Mouse (Mus musculus) cerebellum, postnatal 25 days (tissue): ENCODE data around the gene Taf8.
"Not testable (repeated sequence)": the region's sequence is repeated elsewhere in the genome, so short reads cannot be mapped to it uniquely, and the experiment has no call there.

Source experiments
- DNase-seq, 2 experiments: peaks; one replicate each; pipeline ENCODE4 v3.0.0; 2021; ENCODE audit warnings: mixed read lengths in 2 of 2

The Taf8 gene

DNA sequence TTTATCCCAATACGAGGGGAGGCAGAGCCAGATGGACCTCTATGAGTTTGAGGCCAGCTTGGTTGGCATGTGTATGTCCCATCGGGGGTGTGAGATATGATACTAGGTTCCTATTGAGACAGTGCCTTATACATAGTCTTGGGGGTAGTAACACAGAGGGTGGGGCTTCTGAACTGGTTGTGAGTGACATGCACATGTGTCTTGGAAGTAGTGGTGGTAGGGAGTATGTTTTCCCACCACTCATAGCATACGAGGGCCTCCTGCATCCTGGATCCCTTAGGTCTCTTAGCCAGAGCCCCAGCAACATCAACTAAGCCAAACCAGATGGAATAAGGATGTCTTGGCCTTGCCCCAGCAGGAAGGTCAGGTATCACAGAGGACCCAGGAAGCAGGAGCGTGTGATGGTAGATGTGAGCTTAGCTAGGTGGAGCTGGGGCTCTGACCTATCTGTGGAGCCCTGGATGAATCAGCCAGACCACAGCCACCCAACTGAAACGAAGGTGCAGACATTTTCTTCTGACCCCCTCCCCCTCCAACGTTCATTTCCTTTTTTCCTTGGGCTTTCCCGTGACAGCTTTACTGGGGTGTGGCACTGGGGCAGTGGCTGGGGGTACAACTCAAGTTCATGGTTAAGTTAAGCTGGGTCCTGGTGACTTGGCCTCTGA, 13.2 kb upstream of the Taf8 start:
- no peak for DNase-seq

DNA sequence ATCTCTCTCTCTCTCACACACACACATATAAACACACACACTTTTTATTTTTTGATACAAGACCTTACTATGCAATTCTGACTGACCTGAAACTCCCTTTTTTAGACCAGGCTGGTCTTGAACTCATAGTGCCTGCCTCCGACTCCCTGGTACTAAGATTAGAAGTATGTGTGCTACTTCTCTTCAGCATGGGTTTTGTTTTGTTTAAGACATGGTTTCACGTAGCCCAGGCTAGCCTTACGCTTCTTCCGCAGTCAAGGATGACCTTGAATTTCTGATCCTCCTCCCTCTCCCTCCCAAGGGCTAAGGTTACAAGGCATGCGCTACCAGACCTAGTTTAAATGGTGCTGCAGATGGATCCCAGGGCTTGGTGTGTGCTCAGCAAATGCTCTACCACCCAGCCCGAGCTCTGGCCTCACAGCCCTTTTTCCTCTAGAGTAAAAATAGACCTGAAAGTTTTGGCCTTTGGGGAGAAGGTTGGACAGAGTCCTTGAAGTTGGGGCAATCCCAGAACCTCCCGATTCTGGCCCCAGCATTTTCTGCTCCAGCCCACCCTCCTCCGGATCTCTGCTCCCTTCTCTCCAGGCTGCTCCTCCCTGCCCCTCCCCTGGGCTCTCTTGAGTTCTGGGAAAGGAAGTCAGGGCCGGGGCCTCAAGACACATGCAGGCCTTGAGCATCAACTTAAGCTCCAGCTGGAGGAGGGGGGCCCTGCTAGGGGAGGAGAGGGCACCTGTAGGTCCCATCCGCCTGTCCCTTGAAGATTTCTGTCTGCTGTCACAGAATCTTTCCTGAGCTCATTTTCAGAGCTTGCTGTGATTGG, 11.1 kb upstream of the Taf8 start:
- no peak for DNase-seq

DNA sequence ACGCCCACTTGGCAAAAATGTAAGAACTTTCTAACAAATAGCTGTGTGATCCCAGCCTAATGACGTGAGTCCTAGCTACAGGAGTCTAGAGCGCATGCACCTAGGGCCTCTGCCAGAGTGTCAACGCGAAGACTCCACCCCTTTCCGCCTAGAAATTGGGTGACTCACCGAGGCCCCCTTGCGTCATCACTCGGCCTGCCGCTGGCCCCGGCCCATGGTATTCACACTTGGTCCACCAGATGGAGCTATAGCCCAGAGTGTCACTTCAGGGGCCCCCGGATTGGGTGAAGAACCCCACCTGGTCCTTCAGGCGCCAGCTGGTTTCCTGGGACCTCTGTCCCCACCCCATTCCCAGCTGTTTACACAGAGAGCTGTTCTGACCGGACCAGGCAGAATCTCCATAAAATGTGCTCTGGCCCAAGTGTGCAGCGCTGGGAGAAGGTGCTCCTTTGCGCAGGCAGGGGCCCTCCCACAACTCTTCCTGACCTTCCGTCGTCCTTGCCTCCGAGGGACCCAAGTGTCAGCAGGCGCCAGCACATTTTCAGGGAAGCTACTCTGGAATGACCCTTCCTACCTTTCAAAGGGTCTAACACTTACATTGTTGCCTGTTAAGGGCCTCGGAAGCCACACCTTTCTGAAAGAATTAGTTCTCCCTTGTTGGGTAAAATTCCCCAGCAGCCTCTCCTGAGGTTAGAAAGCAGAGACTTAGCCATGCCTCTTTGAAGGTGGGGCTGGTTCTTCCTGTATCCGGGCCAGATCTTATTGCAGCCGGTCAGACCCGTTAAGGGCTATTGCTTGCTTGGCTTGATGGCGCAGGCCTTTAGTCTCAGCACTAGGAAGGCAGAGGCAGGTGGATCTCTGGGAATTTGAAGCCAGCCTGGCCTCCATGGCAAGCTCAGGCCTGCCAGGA, 9.3 kb upstream of the Taf8 start:
- DNase-seq = peak; percentile 85 to 90

DNA sequence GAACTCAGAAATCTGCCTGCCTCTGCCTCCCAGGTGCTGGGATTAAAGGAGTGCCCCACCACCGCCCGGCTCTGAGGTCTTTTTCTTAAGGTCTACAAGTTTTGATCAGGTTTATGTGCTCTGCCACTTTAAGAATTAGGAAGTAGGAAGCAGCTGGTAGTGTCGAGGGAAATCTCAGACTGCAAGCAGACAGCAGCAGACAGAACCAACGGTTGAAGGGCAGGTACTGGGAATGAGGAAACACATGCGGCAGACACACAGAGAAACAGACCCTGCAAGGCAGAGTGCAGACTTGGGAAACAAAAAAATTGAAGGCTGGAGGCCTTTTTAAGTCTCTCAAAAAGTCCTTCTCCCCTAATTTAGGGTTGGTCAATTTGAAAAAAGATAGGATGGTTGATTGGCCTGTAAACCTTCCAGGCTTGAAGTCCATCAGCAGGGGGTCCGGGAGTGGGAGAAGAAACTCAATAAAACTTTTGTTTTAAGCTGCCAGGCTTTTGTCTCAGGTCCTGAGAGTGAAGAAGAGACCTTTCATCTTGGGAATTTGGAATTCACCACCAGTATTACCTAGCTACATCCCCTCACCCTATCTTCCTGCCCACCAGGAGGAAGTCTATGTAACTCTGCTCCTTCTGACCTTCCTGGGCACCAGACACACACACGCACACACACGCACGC, 7.1 kb upstream of the Taf8 start:
- DNase-seq = no peak

DNA sequence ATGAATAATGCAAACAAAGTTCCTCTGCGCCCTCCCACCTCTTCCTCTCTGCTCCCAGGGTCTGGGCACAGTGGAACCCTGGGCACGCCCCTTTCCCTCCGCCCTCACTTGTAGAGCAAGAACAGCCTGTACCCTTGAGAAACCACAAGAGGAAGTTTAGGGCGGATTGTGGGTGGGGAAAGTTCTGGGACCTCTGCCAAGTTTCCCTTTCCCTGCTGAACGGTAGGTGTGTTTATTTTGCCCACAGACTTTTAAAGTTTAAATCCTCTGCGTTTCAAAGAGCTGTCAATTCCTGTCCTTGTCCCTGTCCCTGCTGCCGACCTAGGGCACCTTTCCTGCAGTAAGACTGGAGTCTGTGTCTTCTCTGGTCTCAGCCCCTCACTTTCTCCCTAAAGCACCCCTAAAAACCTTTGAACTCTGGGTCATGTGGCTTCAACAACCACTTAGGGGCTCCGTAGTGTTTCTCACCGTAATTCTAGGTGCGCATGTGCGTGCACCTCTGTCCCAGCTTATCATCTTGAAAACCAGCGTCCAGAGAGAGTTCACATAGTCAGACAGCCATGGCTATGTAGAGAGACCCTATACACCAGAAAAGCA, 6.0 kb upstream of the Taf8 start:
- DNase-seq = peak in 1 of 2 experiments; percentile 36

DNA sequence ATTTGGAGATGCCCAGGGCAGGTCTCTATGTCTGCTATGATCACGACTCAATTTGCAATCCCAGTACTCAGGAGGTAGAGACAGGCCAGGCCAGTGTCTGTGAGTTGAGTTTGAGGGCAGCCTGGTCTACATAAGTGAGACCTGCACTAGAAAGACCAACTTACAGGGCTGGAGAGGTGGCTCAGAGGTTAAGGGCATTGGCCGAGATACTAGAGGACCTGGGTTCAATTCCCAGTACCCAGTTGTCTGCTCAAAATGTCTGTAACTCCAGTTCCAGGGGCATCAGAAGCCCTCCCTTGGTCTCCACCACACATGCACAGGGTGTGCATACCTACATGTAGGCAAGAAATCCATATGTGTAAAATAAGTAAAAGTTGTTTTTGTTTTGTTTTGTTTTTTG, 5.4 kb upstream of the Taf8 start:
- no peak for DNase-seq

DNA sequence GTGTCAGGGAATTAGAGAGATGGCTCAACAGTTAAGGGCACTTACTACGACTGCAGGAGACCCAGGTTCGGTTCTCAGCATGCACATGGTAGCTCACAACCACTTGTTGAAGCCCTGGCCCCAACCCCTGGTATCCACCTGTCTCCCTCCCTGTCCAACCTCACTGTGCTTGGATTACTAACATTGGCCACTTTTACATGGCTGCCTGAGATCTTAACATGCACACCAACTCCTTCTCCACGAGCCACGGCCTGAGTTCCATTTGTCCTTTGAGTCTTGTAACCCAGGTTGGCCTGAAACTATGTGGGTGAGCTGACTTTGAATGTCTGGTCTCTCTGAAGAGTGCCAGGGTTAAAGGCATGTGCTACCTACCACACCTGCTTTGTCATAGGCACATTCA, 4.6 kb upstream of the Taf8 start:
- no peak for DNase-seq

DNA sequence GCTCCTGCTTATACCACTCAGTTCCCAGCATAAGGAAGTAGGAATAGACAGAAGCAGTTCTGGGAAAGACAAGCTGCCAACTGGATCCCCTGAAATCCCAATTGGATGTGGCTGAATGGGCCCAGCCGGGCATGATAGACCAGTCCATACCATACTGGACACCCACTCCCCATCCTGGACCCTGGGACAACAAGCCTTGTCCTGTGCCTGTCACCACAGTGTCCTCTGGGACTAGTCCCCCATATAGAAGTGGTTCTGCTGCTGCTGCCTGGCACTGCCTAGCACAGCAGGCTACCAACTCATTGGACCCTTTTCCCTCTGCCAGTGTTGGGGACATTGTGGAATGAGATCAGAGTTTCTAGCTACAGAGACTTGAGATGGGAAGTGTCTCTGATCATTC, 4.0 kb upstream of the Taf8 start:
- DNase-seq = no peak

DNA sequence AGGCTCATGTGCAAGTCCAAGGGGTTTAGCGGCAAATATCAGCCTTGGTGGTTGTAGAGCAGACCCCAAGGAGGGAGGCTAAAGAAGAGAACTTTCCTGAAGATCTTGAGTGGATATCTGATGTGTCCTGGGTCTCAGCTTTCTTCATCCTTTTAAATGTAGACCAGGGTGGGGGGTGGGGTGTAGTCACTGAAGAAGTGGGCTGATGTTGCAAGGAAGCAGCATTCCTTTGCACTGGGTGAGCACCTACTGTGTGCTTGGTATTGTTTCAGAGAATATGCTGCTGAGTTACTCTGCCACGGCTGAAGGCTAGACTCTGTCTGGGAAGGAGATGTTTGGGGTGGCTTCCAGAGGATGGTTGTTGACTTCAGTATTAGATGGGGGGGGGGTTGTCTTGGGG, 3.5 kb upstream of the Taf8 start:
- no peak for DNase-seq

DNA sequence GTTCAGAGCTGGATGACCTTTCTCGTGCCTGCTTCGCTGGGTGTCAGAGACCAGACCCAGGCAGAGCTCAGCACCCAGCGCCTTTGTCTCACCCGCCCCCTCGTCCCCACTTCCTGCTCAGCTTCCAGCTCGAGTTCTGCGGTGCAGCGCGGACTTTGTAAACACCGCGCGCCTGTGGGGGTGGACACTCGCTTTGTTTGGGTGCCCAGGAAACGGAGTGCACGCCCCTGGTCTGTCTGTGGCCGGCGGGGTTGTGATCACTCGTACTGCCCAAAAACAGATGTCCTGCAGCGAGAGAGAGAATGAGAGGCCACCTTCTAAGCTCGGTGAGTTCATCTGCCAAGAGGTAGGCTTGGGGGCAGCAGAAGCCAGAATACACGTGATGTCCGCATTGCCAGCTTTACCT, 2.9 kb upstream of the Taf8 start, which contains the start of gene Ccnd3:
Gene Ccnd3 (plus strand): TSS at position 111 of the 406 bp plus-strand sequence.
- DNase-seq = no peak

DNA sequence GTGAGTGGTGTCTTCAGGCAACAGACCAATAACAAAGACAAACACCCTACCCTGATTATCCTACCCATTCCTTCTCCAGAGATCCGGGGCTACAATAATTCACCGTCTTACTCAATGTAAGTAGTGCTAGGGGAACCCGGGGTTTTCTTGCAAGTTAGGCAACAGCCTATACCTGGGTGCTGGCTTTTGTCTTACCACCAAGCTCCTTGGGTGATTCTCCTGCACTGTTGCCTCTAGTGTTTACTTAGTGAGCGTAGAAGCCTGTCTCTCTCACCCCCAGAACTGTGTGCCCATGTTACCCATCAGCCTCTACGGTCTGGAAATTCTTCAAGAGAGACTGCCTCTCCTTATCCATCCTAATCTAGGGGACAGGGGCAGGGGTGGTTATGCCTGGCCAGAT, 2.1 kb upstream of the Taf8 start:
- DNase-seq = no peak

DNA sequence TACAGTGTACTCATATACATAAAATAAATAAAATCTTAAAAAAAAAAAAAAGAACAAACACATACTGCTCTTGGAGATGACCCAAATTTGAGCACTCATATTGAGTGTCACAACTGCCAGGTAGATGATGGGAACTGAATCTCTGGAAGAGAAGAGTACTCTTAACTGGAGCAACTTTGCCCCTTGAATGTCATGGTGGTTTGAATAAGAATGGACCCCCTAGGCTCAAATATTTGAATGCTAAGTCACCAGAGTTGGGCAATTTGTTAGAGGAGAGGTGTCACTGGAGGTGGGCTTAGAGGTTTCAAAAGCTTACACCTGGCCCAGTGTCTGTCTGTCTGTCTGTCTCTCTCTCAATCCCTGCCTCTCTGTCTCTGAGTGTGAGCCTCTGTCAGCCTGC, 1.6 kb upstream of the Taf8 start:
- no peak for DNase-seq

DNA sequence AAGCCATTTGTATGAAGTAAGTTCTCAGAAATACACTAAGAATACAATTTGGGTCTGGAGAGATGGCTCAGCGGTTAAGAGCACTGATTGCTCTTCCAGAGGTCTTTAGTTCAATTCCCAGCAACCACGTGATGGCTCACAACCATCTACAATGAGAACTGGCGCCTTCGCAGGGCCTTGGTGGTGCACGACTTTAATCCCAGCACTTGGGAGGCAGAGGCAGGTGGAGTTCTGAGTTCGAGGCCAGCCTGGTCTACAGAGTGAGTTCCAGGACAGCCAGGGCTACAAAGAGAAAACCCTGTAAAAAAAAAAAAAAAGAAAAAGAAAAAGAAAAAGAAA, 584 bp upstream of the Taf8 start:
- not testable (repeated sequence) for DNase-seq

DNA sequence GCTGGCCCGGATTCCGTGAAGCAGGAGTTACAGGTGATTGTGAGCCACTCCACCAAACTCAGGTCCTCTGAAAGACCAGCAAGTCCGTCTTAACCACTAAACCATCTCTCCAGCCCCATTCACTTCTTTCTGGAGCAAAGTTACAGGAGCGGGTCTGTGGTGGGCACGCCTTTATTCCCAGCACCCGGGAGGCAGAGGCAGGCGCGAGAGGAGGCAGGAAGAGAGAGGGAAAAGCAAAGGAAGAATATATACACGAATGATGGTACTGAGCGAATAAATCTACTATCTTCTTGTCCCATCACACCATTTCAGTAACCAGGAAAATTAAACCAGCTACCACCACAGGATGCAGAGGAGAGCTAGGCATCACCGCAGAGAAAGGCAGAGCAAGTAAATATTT, 561 bp downstream of the Taf8 start:
- DNase-seq = no peak

DNA sequence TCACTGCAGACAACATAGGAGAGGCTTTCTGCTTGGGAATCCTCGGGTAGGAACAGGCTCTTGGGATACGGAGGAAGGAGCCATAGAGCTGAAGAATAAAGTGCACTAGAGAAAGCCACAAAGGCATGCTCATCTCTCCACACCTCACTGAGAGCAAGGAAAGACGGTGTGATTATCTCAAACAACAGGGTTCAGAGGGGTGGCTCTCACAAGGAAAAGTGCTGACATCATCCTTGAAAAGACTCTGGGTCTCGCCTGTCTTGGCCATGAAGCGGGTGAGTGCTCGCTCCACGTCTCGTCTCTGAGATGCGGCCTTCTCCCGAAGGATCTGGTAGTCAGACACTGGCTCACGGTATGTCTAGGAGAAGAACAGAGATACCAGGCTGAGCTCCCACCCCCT, 8.0 kb downstream of the Taf8 start:
- no peak for DNase-seq

DNA sequence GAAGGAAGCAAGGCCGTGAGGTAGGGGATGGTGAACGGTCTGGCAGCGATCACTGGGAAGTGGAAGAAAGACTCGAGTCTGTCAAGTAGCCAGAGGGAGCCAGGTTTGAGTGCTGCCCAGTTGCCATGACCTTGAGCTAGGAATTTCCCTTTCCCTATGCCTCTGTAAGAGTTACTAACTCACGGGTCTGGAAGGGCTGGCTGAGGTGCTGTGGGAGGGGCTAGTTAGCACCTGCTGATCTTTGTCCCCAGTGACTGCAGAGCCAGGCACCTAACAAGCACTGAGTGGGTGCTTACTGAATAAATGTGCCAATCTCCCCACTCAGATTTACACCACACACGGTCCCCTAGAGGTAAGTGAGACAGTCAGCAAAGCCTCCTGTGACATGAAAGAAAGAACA, 8.4 kb downstream of the Taf8 start:
- DNase-seq = no peak

DNA sequence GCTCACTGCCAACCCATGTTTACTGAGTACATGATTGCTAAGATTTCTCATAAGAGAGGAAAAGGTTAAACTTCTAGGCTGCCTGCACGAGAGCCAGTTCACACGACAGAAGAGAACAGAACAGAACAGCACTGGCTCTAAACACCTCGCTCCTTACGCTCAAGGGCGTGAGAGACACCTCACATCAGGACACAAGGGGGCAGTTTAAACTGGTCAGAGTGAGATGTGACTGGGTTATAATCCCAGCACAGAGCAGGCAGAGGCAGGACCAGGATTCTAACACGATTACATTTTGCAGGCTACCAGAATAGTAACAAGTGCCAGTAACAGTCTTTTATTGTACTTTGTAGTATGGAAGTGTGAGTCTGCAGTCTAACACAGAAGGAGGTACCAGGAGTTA, 9.4 kb downstream of the Taf8 start:
- DNase-seq = no peak

DNA sequence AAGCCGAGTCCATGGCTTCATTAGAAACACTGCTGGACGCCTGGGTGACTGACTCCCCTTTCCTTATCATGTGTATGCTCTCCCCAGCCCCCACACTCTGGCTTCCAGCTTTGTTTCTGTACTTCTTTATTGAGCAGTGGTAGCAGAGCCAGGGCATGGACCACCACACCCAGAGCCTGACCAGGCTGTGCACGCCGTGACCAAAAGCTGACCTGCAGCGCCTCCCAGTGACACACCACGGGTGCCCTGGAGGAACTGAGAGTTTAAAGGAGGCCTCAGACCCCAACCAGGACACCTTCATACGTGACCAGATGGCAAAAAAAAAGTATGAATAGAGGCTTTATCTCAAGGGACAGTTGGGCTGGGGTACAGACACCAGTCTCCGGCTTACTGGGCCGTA, 11.3 kb downstream of the Taf8 start:
- DNase-seq = no peak

DNA sequence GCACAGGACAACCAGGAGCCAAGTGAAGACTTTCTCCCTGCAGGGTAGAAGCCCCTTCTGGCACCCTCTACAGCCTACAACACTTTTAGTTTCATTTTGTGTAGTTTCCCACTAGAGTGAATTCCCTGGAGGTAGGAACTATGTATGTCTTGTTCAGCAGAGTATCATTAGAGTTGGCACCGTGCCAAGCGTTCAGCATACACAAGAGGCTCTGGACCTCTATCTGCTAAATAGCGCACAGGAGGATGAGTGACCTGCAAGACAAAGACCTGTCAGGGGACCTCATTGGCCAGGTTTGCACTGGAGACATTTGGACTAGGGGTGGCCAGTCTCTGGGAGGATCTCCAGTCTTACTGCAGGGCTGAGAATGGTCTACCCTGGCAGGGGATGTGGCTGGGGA, 16.3 kb downstream of the Taf8 start:
- DNase-seq = no peak

DNA sequence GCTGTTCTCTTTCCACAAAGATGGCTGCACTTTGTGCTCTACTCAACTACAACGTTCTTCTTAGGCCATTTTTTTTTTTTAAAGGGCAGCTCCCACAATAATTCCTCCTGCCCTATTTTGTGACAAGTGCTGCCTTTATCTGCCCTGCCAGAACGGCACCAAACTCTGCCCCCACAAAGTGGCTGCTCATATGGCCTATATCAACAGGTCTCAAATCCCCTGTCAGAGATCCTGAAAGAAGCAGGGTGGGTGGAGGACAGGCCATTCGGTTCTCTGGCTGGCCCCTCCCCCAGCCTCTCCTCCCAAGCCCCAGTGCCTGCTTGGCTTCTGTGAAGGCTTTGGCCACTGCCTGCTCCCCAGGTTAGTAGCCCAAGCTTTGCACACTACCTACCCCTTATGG, 17.1 kb downstream of the Taf8 start:
- DNase-seq = no peak

DNA sequence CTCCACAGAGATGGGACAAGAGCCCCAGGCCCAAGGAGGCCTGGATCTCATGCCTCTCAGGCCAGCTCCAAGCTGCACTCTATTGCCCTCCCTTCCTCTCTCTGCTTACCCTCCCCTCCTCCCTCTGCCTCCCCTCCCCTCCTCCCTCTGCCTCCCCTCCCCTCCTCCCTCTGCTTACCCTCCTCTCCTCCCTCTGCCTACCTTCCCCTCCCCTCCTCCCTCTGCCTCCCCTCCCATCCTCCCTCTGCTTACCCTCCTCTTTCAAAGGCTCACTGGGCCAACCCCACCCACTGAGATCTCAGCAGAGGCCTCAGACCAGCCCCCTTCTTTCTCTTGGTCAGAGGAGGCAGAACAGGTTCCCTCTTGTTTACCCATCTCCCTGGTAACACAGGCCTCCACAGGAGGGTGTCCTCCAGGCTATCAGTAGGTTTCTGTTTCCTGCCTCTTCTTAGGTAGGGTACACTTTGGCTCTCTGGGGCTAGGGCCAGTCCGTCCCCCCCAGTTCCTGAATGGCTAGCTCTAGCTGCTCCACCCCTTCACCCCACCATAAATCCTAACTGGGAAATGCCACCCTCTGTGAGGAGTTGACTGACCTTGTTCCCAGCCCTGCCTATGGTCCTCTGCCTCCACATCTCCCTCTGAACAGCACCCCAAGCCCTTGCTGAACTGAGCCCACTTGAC, 17.7 kb downstream of the Taf8 start:
- DNase-seq = no peak

DNA sequence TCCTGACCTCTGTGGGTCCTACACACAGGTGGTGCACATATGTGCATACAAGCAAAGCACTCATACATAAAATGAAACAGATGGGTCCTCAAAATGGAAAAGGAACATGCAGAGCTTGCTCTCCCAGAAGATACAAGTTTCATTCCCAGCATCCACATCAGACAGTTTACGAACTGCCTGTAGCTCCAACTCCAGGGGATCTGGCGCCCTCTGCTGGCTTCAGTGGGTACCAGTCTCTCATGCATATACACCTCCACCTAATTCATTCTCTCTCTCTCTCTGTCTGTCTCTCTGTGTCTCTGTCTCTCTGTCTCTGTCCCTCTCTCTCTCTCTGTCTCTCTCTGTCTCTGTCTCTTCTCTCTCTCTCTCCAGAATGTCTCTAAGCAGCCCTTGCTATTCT, 19.7 kb downstream of the Taf8 start:
- DNase-seq = peak; percentile 54 to 77
